Mouse (Mus musculus) heart, adult 2 months (tissue): ENCODE measurements at regions not wholly inside any gene's neighbourhood (a gene's known extent, or its start where the extent isn't known, plus 50 kb on each side); places are given as distances from the start of the nearest gene placed in this dataset.

ENCODE experiments used
- DNase-seq, 2 experiments: peaks; one replicate each; pipeline ENCODE4 v3.0.0; 2021
- H3K27ac ChIP-seq: fragments of 200-600 bp; 2 replicates; pipeline ENCODE4 v1.8.1; 2022
- H3K27me3 ChIP-seq: fragments of 200-500 bp; 2 replicates; pipeline ENCODE4 v1.6.1; 2012; ENCODE audit warnings: mild to moderate bottlenecking, low read length, inconsistent platforms, mixed read lengths; ENCODE audit not compliant: control insufficient read depth, insufficient read depth
- H3K36me3 ChIP-seq: fragments of 200-500 bp; 2 replicates; pipeline ENCODE4 v1.6.1; 2012; ENCODE audit warnings: low read length, inconsistent platforms; ENCODE audit not compliant: control insufficient read depth, insufficient read depth
- H3K4me1 ChIP-seq: fragments of 200-500 bp; 2 replicates; pipeline ENCODE4 v1.6.1; 2011; ENCODE audit warnings: low read length; ENCODE audit not compliant: control insufficient read depth, insufficient read depth
- H3K4me3 ChIP-seq: fragments of 200-600 bp; 2 replicates; pipeline ENCODE4 v1.8.1; 2022
- H3K79me2 ChIP-seq: fragments of 200-500 bp; replicated peaks from 2 replicates; pipeline ENCODE4 v1.6.1; 2012; ENCODE audit warnings: mild to moderate bottlenecking, inconsistent platforms, low read length, moderate library complexity, mixed read lengths; ENCODE audit not compliant: control insufficient read depth, insufficient read depth
- H3K9ac ChIP-seq: fragments of 200-500 bp; 2 replicates; pipeline ENCODE4 v1.6.1; 2012; ENCODE audit warnings: low read depth, mild to moderate bottlenecking, control low read depth, inconsistent platforms, low read length, mixed read lengths
- CTCF ChIP-seq: fragments of 200-600 bp; IDR thresholded peaks from 2 replicates; pipeline ENCODE4 v1.8.1; 2022; ENCODE audit warnings: antibody characterized with exemption, mild to moderate bottlenecking, moderate library complexity
- EP300 ChIP-seq: fragments of 200-500 bp; IDR thresholded peaks from 2 replicates; pipeline ENCODE4 v1.6.1; 2011; ENCODE audit warnings: low read depth, low read length, control low read depth; ENCODE audit not compliant: insufficient read depth
- POLR2A ChIP-seq: fragments of 200-500 bp; IDR thresholded peaks from 2 replicates; pipeline ENCODE4 v1.6.1; 2011; ENCODE audit warnings: mild to moderate bottlenecking, low read depth, low read length, control low read depth; ENCODE audit not compliant: insufficient read depth
- WGBS: fragments of 180-500 bp; shearing (Covaris S2); methylation state at CpG from one replicate; pipeline ENCODE4 v1.1.7; 2018; 5-methylcytosine and 5-hydroxymethylcytosine counted together
- intact Hi-C: fragments of 180-260 bp; cut with DNase I; formaldehyde crosslinking; loops from one replicate; pipeline ENCODE4 v1.15.1; 2025

GRCm38 (mm10) chr16:85347621-85348020 is 174.1 kb upstream of the App start:
- H3K9ac ChIP-seq, result no peak overlapping the region
- no peaks in the 10 kb centered on the region for H3K4me1 ChIP-seq
- WGBS, result 88% methylated on average over 4 of the region's 4 CpGs
- no peak overlapping the region for H3K4me3 ChIP-seq
- no peak for DNase-seq
- H3K27me3 ChIP-seq, result no peaks in the 10 kb centered on the region
- TF ChIP-seq CTCF, result no peak
- no peak for TF ChIP-seq EP300
- no peak for TF ChIP-seq POLR2A
- no peaks in the 10 kb centered on the region for H3K79me2 ChIP-seq
- no peaks in the 10 kb centered on the region for H3K36me3 ChIP-seq
- no peak overlapping the region for H3K27ac ChIP-seq
- intact Hi-C loops, result no loop called here

- 81% methylated on average over 4 of the region's 4 CpGs for WGBS
- Histone ChIP-seq H3K4me3 (no peak overlapping the region), H3K27ac (no peak overlapping the region), H3K9ac (no peak overlapping the region), H3K79me2 (no peaks in the 10 kb centered on the region), H3K4me1 (no peaks in the 10 kb centered on the region), H3K27me3 (no peaks in the 10 kb centered on the region), H3K36me3 (no peaks in the 10 kb centered on the region)
- TF ChIP-seq CTCF (no peak), POLR2A (no peak), EP300 (no peak)
- intact Hi-C loops, result no loop called here
- no peak for DNase-seq
These were observed 163.0 kb upstream of the App start for GRCm38 (mm10) chr16:85336495-85337119.

GRCm38 (mm10) chr16:85333543-85333942 is 160.0 kb upstream of the App start:
- Histone ChIP-seq H3K9ac (no peak overlapping the region), H3K79me2 (no peaks in the 10 kb centered on the region), H3K4me1 (no peaks in the 10 kb centered on the region), H3K27ac (no peak overlapping the region), H3K27me3 (no peaks in the 10 kb centered on the region), H3K36me3 (no peaks in the 10 kb centered on the region), H3K4me3 (no peak overlapping the region)
- whole genome bisulfite sequencing, result 40% methylated on average over 3 of the region's 3 CpGs
- TF ChIP-seq EP300, result no peak
- TF ChIP-seq POLR2A, result no peak
- DNase-seq, result no peak
- intact Hi-C loops, result no loop called here

GRCm38 (mm10) chr16:85312018-85312417 is 138.5 kb upstream of the App start:
- Histone ChIP-seq H3K27ac (no peak overlapping the region), H3K9ac (no peak overlapping the region), H3K27me3 (no peaks in the 10 kb centered on the region), H3K36me3 (no peaks in the 10 kb centered on the region), H3K4me3 (no peak overlapping the region), H3K79me2 (no peaks in the 10 kb centered on the region), H3K4me1 (no peaks in the 10 kb centered on the region)
- intact Hi-C loops, result no loop called here
- no peak for DNase-seq
- 77% methylated on average over 8 of the region's 8 CpGs for WGBS
- TF ChIP-seq CTCF (no peak), EP300 (no peak), POLR2A (no peak)

- DNase-seq, result no peak
- Histone ChIP-seq H3K36me3 (no peaks in the 10 kb centered on the region), H3K27me3 (no peaks in the 10 kb centered on the region), H3K27ac (no peak overlapping the region), H3K79me2 (no peaks in the 10 kb centered on the region), H3K4me1 (no peaks in the 10 kb centered on the region), H3K9ac (no peak overlapping the region), H3K4me3 (no peak overlapping the region)
- no peak for TF ChIP-seq POLR2A
- TF ChIP-seq CTCF, result no peak
- TF ChIP-seq EP300, result no peak
- intact Hi-C loops, result loop anchor here (5.0 kb wide), 1 partner anchor 253 kb away; no protein-coding TSS in a partner anchor
- WGBS, result 46% methylated on average over 3 of the region's 3 CpGs
These were observed 135.9 kb upstream of the App start for GRCm38 (mm10) chr16:85309493-85309892.

- 95% methylated on average over 2 of the region's 2 CpGs for WGBS
- no peaks in the 10 kb centered on the region for H3K27me3 ChIP-seq
- TF ChIP-seq POLR2A, result no peak
- no peak for TF ChIP-seq CTCF
- no peak for TF ChIP-seq EP300
- intact Hi-C loops, result loop anchor here (5.0 kb wide), 1 partner anchor 254 kb away; no protein-coding TSS in a partner anchor
- no peak for DNase-seq
- H3K79me2 ChIP-seq, result no peaks in the 10 kb centered on the region
- H3K27ac ChIP-seq, result no peak overlapping the region
- no peaks in the 10 kb centered on the region for H3K4me1 ChIP-seq
- H3K36me3 ChIP-seq, result no peaks in the 10 kb centered on the region
- no peak overlapping the region for H3K9ac ChIP-seq
- no peak overlapping the region for H3K4me3 ChIP-seq
These were observed 134.9 kb upstream of the App start for GRCm38 (mm10) chr16:85308429-85308828.
